Mouse (Mus musculus) heart, embryonic 15.5 days (tissue): Measurements from ENCODE around the gene Rnf114. TPM values are rescaled to one million over a fixed set of nuclear protein-coding genes. Genes with fewer than 3 reads are reported as not detected.

Experiments used
- ATAC-seq: fragments of 200-750 bp; cut with Nextera tagmentation; replicated peaks from 2 replicates; pipeline ENCODE4 v1.8.0; 2017; ENCODE audit warnings: low read depth, moderate TSS enrichment; ENCODE audit not compliant: insufficient number of reproducible peaks, insufficient read depth, low FRiP score
- H3K27ac ChIP-seq: fragments of 300-500 bp; sonication (generic); 2 replicates; pipeline ENCODE4 v1.5.1; 2015; ENCODE audit warnings: mild to moderate bottlenecking, inconsistent platforms
- H3K27me3 ChIP-seq: fragments of 300-500 bp; sonication (generic); 2 replicates; pipeline ENCODE4 v1.6.1; 2015; ENCODE audit warnings: inconsistent platforms
- H3K36me3 ChIP-seq: fragments of 300-500 bp; sonication (generic); 2 replicates; pipeline ENCODE4 v1.6.1; 2015; ENCODE audit warnings: mild to moderate bottlenecking, inconsistent platforms
- H3K4me1 ChIP-seq: fragments of 300-500 bp; sonication (generic); replicated peaks from 2 replicates; pipeline ENCODE4 v1.6.1; 2015; ENCODE audit warnings: inconsistent platforms
- H3K4me2 ChIP-seq: fragments of 300-500 bp; sonication (generic); 2 replicates; pipeline ENCODE4 v1.6.1; 2015; ENCODE audit warnings: inconsistent platforms, mild to moderate bottlenecking, moderate library complexity
- H3K4me3 ChIP-seq: fragments of 300-500 bp; sonication (generic); 2 replicates; pipeline ENCODE4 v1.5.1; 2015; ENCODE audit warnings: mild to moderate bottlenecking, inconsistent platforms
- H3K9ac ChIP-seq: fragments of 300-500 bp; sonication (generic); 2 replicates; pipeline ENCODE4 v1.6.1; 2015; ENCODE audit warnings: mild to moderate bottlenecking, inconsistent platforms
- H3K9me3 ChIP-seq: fragments of 300-500 bp; sonication (generic); replicated peaks from 2 replicates; pipeline ENCODE4 v1.6.1; 2016; ENCODE audit warnings: inconsistent platforms
- WGBS: fragments of 180-500 bp; shearing (Covaris S2); methylation state at CpG from one replicate; pipeline ENCODE4 v1.1.7; 2015; ENCODE audit warnings: mixed read lengths; 5-methylcytosine and 5-hydroxymethylcytosine counted together
- polyA plus RNA-seq: library from polyadenylated mRNA; unstranded; fragments of >200 nt; fragmentation: Nextera tagmentation; extraction: Ambion mirVana; gene quantifications from 2 replicates; pipeline ENCODE4 v1.2.1, GENCODE M21; 2015

The Rnf114 gene
- polyA plus RNA-seq, 1 experiment from 2014 or later = 57.9 TPM

DNA sequence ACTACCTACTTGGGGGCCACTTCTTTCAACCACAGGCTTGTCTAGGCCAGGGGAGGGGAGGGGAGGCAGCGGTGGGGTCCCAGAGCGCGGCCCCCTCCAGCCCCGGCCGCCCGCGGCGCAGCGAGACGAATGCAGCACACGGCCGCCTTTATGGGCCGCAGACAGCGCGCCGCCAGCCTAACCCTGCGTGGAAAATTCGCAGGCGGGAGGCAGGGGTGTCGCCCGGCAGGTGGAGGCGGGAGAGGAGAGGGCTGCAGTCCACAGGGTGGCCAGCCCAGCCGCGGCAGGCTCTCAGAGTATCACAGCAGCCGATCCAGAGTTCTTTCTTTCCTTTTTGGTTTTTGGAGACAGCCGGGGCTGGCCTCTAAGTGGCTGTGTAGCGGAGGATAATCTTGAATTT lies 67.0 kb downstream of the Rnf114 start:
- Histone ChIP-seq H3K9me3 (no peaks in the 10 kb centered on the region), H3K4me3 (peak overlapping the region; percentile 24; the same call in 1 of the 2 replicates), H3K27ac (0 out of 2 replicates have a peak overlapping the region, but pooled peaks have one; percentile 16), H3K9ac (peak overlapping the region; percentile 41), H3K36me3 (no peaks in the 10 kb centered on the region), H3K27me3 (0 out of 2 replicates have a peak, but pooled peaks cover 6% of the 10 kb centered on the region), H3K4me2 (peak overlapping the region; percentile 57), H3K4me1 (peaks cover 37% of the 10 kb centered on the region)
- ATAC-seq = no peak
- 17% methylated on average over 27 of the region's 27 CpGs for WGBS

DNA sequence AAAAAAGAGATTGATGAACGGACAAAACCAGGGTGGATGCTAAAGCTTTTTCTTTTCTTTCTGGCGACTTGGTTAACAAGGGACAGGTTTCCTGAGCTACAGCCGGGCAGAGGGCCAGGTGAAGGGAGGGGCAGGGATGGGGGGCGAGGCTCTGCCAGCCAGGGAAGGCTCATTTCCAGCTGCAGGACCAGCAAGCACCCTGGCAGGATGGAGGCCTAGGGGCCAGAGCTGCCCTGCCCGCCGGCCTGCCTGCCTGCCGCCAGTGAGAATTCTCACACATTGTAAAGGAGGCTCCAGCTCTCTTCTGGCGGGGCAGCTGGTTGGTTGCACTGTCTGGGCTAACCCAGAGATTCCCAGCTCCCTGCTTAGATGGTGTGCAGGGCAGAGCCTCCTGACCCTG lies 69.7 kb downstream of the Rnf114 start:
- Histone ChIP-seq H3K27me3 (0 out of 2 replicates have a peak, but pooled peaks cover 6% of the 10 kb centered on the region), H3K27ac (peak overlapping the region; percentile 69), H3K9ac (no peak overlapping the region), H3K9me3 (no peaks in the 10 kb centered on the region), H3K4me3 (no peak overlapping the region), H3K36me3 (no peaks in the 10 kb centered on the region), H3K4me2 (no peak overlapping the region), H3K4me1 (peaks cover 46% of the 10 kb centered on the region)
- WGBS = 24% methylated on average over 8 of the region's 8 CpGs
- ATAC-seq = 0 out of 2 replicates have a peak, but pooled peaks have one; percentile 34

DNA sequence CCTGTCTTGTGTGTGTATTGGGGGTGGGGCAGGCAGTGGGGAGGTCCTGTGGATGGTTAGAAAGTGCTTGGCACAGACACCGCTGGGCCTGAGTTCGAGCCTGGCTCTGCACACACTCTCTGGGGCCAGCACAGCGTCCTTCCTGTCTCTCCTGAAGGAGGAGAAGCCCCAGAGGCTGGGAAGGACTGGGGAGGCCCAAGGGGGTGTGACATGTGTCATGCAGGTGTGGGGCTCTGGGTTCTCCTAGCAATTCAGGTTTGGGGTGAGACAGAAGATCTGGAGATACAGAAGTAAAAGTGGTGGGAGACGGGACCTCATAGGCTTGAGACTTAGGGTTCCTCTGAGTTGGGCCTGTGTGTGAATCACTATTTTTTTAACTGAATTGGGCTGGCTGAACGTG lies 70.6 kb downstream of the Rnf114 start:
- peaks cover 48% of the 10 kb centered on the region for H3K4me1 ChIP-seq
- H3K4me3 ChIP-seq = no peak overlapping the region
- WGBS = 74% methylated on average over 5 of the region's 5 CpGs
- no peak overlapping the region for H3K4me2 ChIP-seq
- no peaks in the 10 kb centered on the region for H3K36me3 ChIP-seq
- no peak overlapping the region for H3K9ac ChIP-seq
- ATAC-seq = no peak
- H3K9me3 ChIP-seq = no peaks in the 10 kb centered on the region
- H3K27me3 ChIP-seq = 0 out of 2 replicates have a peak, but pooled peaks cover 6% of the 10 kb centered on the region
- H3K27ac ChIP-seq = no peak overlapping the region

DNA sequence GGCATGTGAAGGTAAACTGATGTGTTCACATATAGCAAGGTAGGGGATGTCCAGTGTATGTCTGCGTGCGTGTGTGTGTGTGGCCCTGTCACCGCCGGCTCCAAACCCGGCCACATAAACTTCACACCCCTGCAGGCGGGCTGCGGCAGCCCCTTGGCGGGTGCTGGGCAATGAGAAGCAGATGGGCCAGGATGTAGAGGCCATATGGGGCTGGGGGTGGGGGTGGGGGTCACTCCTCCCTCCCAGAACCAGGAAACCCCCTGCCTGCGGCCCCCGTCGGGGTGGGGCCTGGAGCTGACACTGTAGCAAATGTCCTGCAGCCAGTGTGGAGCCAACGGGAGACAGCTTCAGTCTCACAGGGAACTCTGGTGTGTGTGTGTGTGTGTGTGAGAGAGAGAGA lies 71.3 kb downstream of the Rnf114 start:
- Histone ChIP-seq H3K27ac (no peak overlapping the region), H3K9ac (no peak overlapping the region)
- ATAC-seq = no peak

DNA sequence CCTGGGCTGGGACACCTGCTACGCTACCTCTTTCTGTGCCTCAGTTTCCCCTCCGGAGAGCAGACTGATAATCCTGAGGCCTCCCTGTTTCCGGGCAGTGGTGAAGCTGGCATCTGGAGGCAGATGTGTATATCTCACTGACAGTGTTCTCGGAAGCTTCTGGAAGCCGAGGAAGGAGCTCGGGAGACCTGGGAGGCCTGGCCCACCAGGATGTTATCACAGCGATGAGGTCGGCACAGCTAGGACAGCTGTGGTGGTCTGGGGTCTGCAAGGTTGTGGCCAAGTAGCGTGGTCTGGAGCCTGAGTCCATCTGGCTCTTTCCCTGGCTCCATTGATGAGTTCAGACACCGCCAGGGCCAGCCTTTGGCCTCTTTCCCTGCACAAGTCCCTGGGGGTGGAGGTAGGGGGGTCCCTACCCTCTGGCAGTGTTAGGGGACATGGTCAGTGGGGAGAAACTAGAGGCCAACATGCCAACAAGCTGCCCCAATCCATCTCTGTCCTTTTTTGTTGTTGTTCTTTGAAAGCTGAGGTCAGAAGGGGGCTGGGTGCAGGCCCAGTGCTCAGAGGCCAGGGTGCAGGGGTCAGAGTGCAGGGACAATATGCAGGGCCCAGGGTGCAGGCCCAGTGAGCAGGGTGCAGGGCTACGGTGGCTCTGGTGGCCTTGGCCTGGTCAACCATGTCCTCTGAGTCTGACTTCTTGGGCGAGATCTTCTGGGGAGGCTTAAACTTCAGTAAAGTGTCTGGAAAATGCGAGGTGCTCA lies 72.3 kb downstream of the Rnf114 start:
- H3K27ac ChIP-seq = peak overlapping the region; percentile 91
- no peaks in the 10 kb centered on the region for H3K9me3 ChIP-seq
- H3K27me3 ChIP-seq = 0 out of 2 replicates have a peak, but pooled peaks cover 6% of the 10 kb centered on the region
- WGBS = 78% methylated on average over 13 of the region's 13 CpGs
- no peaks in the 10 kb centered on the region for H3K36me3 ChIP-seq
- H3K4me1 ChIP-seq = peaks cover 45% of the 10 kb centered on the region
- H3K4me2 ChIP-seq = no peak overlapping the region
- no peak overlapping the region for H3K4me3 ChIP-seq
- no peak for ATAC-seq
- no peak overlapping the region for H3K9ac ChIP-seq

More for the DNA sequence above, 71.3 kb downstream of the Rnf114 start:
- 0 out of 2 replicates have a peak, but pooled peaks cover 6% of the 10 kb centered on the region for H3K27me3 ChIP-seq
- peaks cover 51% of the 10 kb centered on the region for H3K4me1 ChIP-seq
- H3K36me3 ChIP-seq = no peaks in the 10 kb centered on the region
- H3K9me3 ChIP-seq = no peaks in the 10 kb centered on the region
- H3K4me3 ChIP-seq = no peak overlapping the region
- no peak overlapping the region for H3K4me2 ChIP-seq
- 31% methylated on average over 12 of the region's 12 CpGs for WGBS

DNA sequence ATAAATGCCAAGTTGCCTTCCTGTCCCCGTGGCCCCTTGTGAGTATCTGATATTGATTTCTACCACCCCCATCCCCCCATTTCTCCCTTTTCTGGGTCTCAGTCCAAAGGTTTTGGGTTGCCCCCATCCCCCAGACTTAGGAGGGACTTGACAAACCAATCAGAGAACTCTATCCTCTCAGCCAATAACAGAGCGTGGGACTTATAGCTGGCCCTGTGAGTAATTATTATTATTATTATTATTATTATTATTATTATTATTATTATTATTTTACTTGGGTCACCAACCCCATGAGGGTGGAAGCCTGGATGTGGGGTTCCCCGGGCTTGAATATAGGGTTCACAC lies 72.8 kb downstream of the Rnf114 start:
- no peak overlapping the region; the same call in 1 of the 2 replicates for H3K4me3 ChIP-seq
- H3K4me2 ChIP-seq = peak overlapping the region; percentile 49; the same call in 1 of the 2 replicates
- peaks cover 49% of the 10 kb centered on the region for H3K4me1 ChIP-seq
- 0 out of 2 replicates have a peak, but pooled peaks cover 4% of the 10 kb centered on the region for H3K27me3 ChIP-seq
- peak overlapping the region; percentile 91 for H3K27ac ChIP-seq
- no peaks in the 10 kb centered on the region for H3K36me3 ChIP-seq
- WGBS = 45% methylated on average over 3 of the region's 3 CpGs
- no peak overlapping the region for H3K9ac ChIP-seq
- no peak for ATAC-seq
- H3K9me3 ChIP-seq = no peaks in the 10 kb centered on the region

DNA sequence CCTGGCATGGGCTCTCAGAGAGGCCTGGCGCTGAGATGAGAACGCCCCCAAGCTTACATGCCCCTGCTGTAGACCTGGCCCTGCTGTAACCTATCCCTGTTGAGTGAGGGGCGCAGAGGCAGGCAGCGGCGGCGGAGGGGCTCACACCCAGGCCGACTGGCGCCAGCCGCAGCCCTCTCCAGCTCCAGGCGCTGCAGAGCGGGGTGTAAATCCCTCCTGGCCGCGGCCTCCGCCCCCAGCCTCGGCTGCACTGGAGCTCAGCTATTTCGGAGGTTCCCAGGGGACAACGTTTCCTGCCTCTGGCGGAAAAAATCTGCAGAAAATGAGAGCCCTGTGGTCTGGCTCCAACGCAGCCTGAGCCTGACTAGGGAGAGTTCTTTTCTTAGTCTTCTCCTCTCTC lies 73.2 kb downstream of the Rnf114 start:
- no peak; the same call in 1 of the 2 replicates for ATAC-seq
- Histone ChIP-seq H3K27me3 (0 out of 2 replicates have a peak, but pooled peaks cover under 1% of the 10 kb centered on the region), H3K4me1 (peaks cover 53% of the 10 kb centered on the region), H3K9ac (peak overlapping the region; percentile 33; the same call in 1 of the 2 replicates), H3K9me3 (no peaks in the 10 kb centered on the region), H3K36me3 (no peaks in the 10 kb centered on the region), H3K27ac (peak overlapping the region; percentile 91), H3K4me3 (peak overlapping the region; percentile 20; the same call in 1 of the 2 replicates), H3K4me2 (peak overlapping the region; percentile 49)
- 6% methylated on average over 19 of the region's 19 CpGs for WGBS

Other genes starting within 250 kb of the Rnf114 start
- gene B4galt5, start 143.5 kb upstream of the Rnf114 start, polyA plus RNA-seq = 11.7 and 12.7 TPM in 2 replicates
- gene Slc9a8, start 70.9 kb upstream of the Rnf114 start, polyA plus RNA-seq = 14.9 and 21.5 TPM in 2 replicates
- gene Spata2, start 242 bp downstream of the Rnf114 start, polyA plus RNA-seq = 13.8 and 14.9 TPM in 2 replicates
- 14.0 and 19.5 TPM in 2 replicates for gene Snai1, start 45.5 kb downstream of the Rnf114 start, polyA plus RNA-seq
- gene Ube2v1, start 139.4 kb downstream of the Rnf114 start, polyA plus RNA-seq = 179 and 216 TPM in 2 replicates
- 7.3 TPM in 1 of 2 replicates, not detected in the other for gene Gm20431, start 168.9 kb downstream of the Rnf114 start, polyA plus RNA-seq
- gene Cebpb, start 196.3 kb downstream of the Rnf114 start, polyA plus RNA-seq = 10.2 and 14.3 TPM in 2 replicates
- 35.3 and 45.7 TPM in 2 replicates for gene Tmem189, start 197.2 kb downstream of the Rnf114 start, polyA plus RNA-seq